Mouse (Mus musculus) heart, adult 10 weeks (tissue): Measurements from ENCODE around the gene Pik3r5. TPM values are rescaled to one million over a fixed set of nuclear protein-coding genes. Genes with fewer than 3 reads are reported as not detected.

Experiments
- polyA plus RNA-seq: library from polyadenylated mRNA; stranded (reverse); fragments of 350-450 nt; fragmentation: Illumina TruSeq; extraction: RNeasy Lipid Tissue Mini Kit (QIAGEN cat#74804); gene quantifications from one replicate; pipeline ENCODE4 v1.2.3, GENCODE M21; 2014; ENCODE audit warnings: low read depth, low replicate concordance

The Pik3r5 gene
- polyA plus RNA-seq: 0.92 TPM

DNA sequence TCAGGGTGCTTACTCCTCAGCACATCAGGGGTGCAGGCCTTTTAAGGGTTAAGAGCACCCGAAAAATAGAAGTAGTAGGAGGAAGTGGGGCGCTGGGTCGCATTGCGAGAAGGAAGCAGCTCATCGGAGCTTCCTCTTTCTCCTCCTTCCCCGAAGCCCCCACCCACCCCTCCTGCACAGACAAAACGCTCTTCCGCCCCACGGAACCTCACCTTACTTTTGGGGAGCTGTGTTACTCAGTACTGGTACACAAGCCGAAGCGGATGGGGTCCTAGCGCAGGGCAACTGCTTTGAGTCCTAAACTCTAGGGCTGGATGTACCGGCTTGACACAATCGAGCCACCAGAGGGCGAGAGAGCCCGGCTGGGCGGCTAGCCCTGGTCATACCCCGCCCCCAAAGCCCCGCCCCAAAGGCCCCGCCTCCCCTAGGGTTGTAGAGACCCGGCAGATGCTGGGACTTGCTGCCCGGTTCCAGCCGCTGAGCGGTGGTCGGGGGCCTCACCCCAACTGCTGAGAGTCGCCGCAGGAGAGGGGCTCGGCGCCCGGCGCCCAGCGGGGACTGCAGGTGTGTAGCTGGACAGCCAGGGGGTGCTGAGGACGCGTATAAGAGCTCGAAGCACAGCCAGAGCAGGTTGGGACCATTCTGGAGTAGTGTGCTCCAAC lies at the start of gene Pik3r5:
Gene Pik3r5 (plus strand): TSS at position 423 of the 662 bp plus-strand sequence.

DNA sequence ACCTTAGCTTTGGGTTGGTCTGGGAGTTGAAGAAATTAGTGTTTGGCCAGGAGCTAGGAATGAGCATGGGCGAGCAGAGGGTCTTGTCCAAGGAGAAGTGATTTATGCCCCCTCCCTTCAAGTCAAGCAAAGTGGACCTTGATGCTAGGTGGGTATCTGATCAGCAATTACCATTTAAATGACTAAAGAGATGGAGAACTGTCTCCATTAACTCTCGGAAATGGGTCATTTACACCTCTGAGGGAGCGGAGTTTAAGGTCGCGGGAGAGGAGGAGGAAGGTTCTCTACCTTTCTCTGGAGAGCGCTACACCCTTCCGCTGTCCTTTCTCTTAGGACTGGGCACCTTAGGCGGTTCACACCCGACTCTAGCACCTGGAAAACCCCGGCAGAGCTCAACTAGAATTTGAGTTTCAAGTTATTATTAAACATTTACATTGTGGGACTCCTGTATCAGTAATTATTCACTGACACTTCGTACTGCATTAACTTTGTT lies 31.1 kb upstream of the Pik3r5 start, which contains the start of gene Ntn1:
Gene Ntn1 (minus strand): TSS at position 97 of the 493 bp plus-strand sequence.

DNA sequence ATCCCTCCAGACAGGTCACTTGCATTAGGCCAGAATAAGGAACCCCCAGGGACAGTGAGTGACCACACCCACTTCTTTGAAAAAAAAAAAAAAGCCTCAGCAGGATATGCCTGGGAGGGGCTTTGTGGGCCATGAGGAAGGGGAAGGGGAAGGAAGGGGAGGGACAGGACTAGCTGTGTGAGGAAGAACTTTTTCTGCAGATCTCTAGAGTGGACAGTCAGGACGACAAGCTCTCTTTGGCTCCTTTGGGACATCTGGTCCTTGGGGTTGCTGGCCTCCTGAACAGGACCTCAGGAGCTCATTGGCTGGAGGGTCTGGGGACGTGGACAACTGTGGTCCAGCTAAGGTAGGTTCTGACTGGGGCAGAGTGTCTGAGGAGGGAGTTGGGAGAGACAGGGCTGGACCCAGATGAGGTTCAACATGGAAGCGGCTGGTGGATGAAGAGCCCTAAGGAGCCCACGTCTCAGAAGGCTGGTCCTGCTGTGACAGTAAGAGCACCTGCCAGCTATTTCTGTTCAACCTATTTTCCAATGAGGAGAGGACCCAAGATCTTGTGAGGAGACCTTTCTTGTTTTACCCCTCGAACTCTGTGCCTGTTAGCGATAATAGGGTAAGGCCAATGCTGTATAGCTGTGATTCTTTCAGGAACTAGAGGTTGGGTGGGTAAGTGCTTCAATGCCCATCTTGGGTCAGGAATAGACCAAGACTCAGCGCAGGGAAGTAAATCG lies 71.1 kb downstream of the Pik3r5 start, which contains the start of gene Pik3r6:
Gene Pik3r6 (plus strand): TSS at position 118 of the 728 bp plus-strand sequence.

Other genes with a start within 250 kb of the Pik3r5 start
- 43.5 TPM for gene Ntn1, start 31.3 kb upstream of the Pik3r5 start, polyA plus RNA-seq
- gene Pik3r6, start 70.9 kb downstream of the Pik3r5 start, polyA plus RNA-seq: 4.7 TPM
- 0.29 TPM for gene Mfsd6l, start 124.1 kb downstream of the Pik3r5 start, polyA plus RNA-seq
- gene Ccdc42, start 154.9 kb downstream of the Pik3r5 start, polyA plus RNA-seq: not detected